In genomic region chr13:112721946-112722729, GRCm38 (mm10) we compare ENCODE assay signal across 8 mouse cellular contexts.
A peak's percentile ranks its signal among the peaks of the same experiment; 100 is the strongest.
DNase-seq lines count a peak whose midpoint lies in the region; ATAC-seq and TF ChIP-seq lines count a peak whose summit lies in the region.

No protein-coding gene starts in this region.

- no peak for ATAC-seq in liver, embryonic 13.5 days (ENCODE audit: low read depth)
- no peak for ATAC-seq in liver, embryonic 11.5 days (replicated peaks; ENCODE audit: low FRiP score)
- peak; percentile 61; the same call in 1 of the 2 replicates for ATAC-seq in kidney, postnatal 0 days (replicated peaks; ENCODE audit: low FRiP score, low read depth)
- ATAC-seq in lung, embryonic 16.5 days (ENCODE audit: low read depth) = peak; percentile 98
- ATAC-seq in liver, embryonic 12.5 days = no peak

- H3K36me3 ChIP-seq in liver, embryonic 13.5 days = peaks cover 10% of the 10 kb centered on the region
- no peaks in the 10 kb centered on the region; the same call in 1 of the 2 replicates for H3K36me3 ChIP-seq in liver, embryonic 11.5 days (ENCODE audit: control insufficient read depth, insufficient read depth, low read length)
- H3K36me3 ChIP-seq in kidney, postnatal 0 days (ENCODE audit: insufficient read depth, low read length) = no peaks in the 10 kb centered on the region
- H3K36me3 ChIP-seq in lung, embryonic 16.5 days (ENCODE audit: control insufficient read depth, insufficient read depth, low read length) = no peaks in the 10 kb centered on the region
- H3K36me3 ChIP-seq in liver, embryonic 12.5 days = peaks cover 16% of the 10 kb centered on the region

- 80% methylated on average over 9 of the region's 9 CpGs for WGBS in liver, embryonic 13.5 days (ENCODE audit: insufficient replicate concordance)
- 73% methylated on average over 9 of the region's 9 CpGs for WGBS in liver, embryonic 11.5 days
- WGBS in kidney, postnatal 0 days = 51% methylated on average over 9 of the region's 9 CpGs
- whole genome bisulfite sequencing in lung, embryonic 16.5 days = 33% methylated on average over 9 of the region's 9 CpGs
- WGBS in liver, embryonic 12.5 days (ENCODE audit: insufficient replicate concordance) = 75% methylated on average over 9 of the region's 9 CpGs

- no peak for TF ChIP-seq CTCF in kidney, postnatal 0 days (IDR thresholded peaks at IDR 0.05; ENCODE audit: low read depth)

- 0 out of 2 replicates have a peak overlapping the region, but pooled peaks have one; percentile 15 for H3K27ac ChIP-seq in liver, embryonic 13.5 days
- H3K27ac ChIP-seq in liver, embryonic 11.5 days (ENCODE audit: low read depth, low read length) = no peak overlapping the region
- peak overlapping the region; percentile 88 for H3K27ac ChIP-seq in kidney, postnatal 0 days
- peak overlapping the region; percentile 86 for H3K27ac ChIP-seq in lung, embryonic 16.5 days (ENCODE audit: low read length)
- no peak overlapping the region for H3K27ac ChIP-seq in liver, embryonic 12.5 days

- H3K4me2 ChIP-seq in liver, embryonic 13.5 days = no peak overlapping the region
- H3K4me2 ChIP-seq in liver, embryonic 11.5 days = no peak overlapping the region
- H3K4me2 ChIP-seq in kidney, postnatal 0 days (ENCODE audit: low read length) = no peak overlapping the region
- H3K4me2 ChIP-seq in lung, embryonic 16.5 days (ENCODE audit: low read depth, low read length) = no peak overlapping the region
- H3K4me2 ChIP-seq in liver, embryonic 12.5 days = no peak overlapping the region

- no peaks in the 10 kb centered on the region for H3K27me3 ChIP-seq in liver, embryonic 13.5 days
- no peaks in the 10 kb centered on the region for H3K27me3 ChIP-seq in liver, embryonic 11.5 days (replicated peaks; ENCODE audit: control insufficient read depth, insufficient read depth, low read length)
- H3K27me3 ChIP-seq in kidney, postnatal 0 days (ENCODE audit: insufficient read depth, low read length) = no peaks in the 10 kb centered on the region
- H3K27me3 ChIP-seq in lung, embryonic 16.5 days (ENCODE audit: control insufficient read depth, insufficient read depth, low read depth, low read length) = no peaks in the 10 kb centered on the region
- H3K27me3 ChIP-seq in liver, embryonic 12.5 days (replicated peaks) = no peaks in the 10 kb centered on the region

- no peak for DNase-seq in liver, embryonic 13.5 days
- DNase-seq in liver, embryonic 11.5 days (ENCODE audit: low spot score) = no peak
- DNase-seq in frontal cortex, postnatal 10 days (ENCODE audit: low spot score in 2 of 2) = peak; percentile 13 to 18
- DNase-seq in kidney, postnatal 0 days (ENCODE audit: low spot score) = peak; percentile 93
- DNase-seq in telencephalon, adult 2 months (ENCODE audit: low read depth, low spot score) = peak; percentile 50
- no peak for DNase-seq in natural killer cell, adult 2 months (ENCODE audit: low spot score in 2 of 2)

- no peak overlapping the region for H3K4me3 ChIP-seq in liver, embryonic 13.5 days (replicated peaks)
- H3K4me3 ChIP-seq in liver, embryonic 11.5 days (ENCODE audit: low read depth, low read length) = no peak overlapping the region
- H3K4me3 ChIP-seq in kidney, postnatal 0 days (replicated peaks; ENCODE audit: low read depth, low read length) = no peak overlapping the region
- no peak overlapping the region for H3K4me3 ChIP-seq in lung, embryonic 16.5 days (ENCODE audit: low read length)
- H3K4me3 ChIP-seq in liver, embryonic 12.5 days = no peak overlapping the region

- no peak overlapping the region for H3K9ac ChIP-seq in liver, embryonic 13.5 days
- no peak overlapping the region for H3K9ac ChIP-seq in liver, embryonic 11.5 days (ENCODE audit: low read depth, low read length)
- no peak overlapping the region for H3K9ac ChIP-seq in kidney, postnatal 0 days (ENCODE audit: low read depth, low read length)
- H3K9ac ChIP-seq in lung, embryonic 16.5 days (ENCODE audit: low read length) = no peak overlapping the region
- H3K9ac ChIP-seq in liver, embryonic 12.5 days = no peak overlapping the region

- no peaks in the 10 kb centered on the region for H3K4me1 ChIP-seq in liver, embryonic 13.5 days (replicated peaks)
- H3K4me1 ChIP-seq in liver, embryonic 11.5 days (replicated peaks; ENCODE audit: control insufficient read depth, insufficient read depth, low read length) = no peaks in the 10 kb centered on the region
- H3K4me1 ChIP-seq in kidney, postnatal 0 days (replicated peaks; ENCODE audit: insufficient read depth, low read length) = peaks cover 4% of the 10 kb centered on the region; the same call in 1 of the 2 replicates
- peaks cover 7% of the 10 kb centered on the region for H3K4me1 ChIP-seq in lung, embryonic 16.5 days (replicated peaks; ENCODE audit: control insufficient read depth, insufficient read depth, low read length)
- H3K4me1 ChIP-seq in liver, embryonic 12.5 days = no peaks in the 10 kb centered on the region

- H3K9me3 ChIP-seq in liver, embryonic 13.5 days (replicated peaks) = no peaks in the 10 kb centered on the region
- no peaks in the 10 kb centered on the region for H3K9me3 ChIP-seq in liver, embryonic 11.5 days (ENCODE audit: control insufficient read depth, low read length)
- H3K9me3 ChIP-seq in kidney, postnatal 0 days (replicated peaks; ENCODE audit: low read length) = no peaks in the 10 kb centered on the region
- no peaks in the 10 kb centered on the region for H3K9me3 ChIP-seq in lung, embryonic 16.5 days (ENCODE audit: control insufficient read depth, low read length)
- H3K9me3 ChIP-seq in liver, embryonic 12.5 days (replicated peaks) = no peaks in the 10 kb centered on the region

Comparison
In these comparisons a context has a peak if more than half of its experiments do, and no peak if none do; other contexts are left out.
1. H3K27ac ChIP-seq: peak in liver, embryonic 13.5 days (single experiment), kidney, postnatal 0 days (single experiment) and lung, embryonic 16.5 days (single experiment); none in liver, embryonic 11.5 days (single experiment) and liver, embryonic 12.5 days (single experiment).
2. ATAC-seq: peak in kidney, postnatal 0 days (single experiment) and lung, embryonic 16.5 days (single experiment); none in liver, embryonic 13.5 days (single experiment), liver, embryonic 11.5 days (single experiment) and liver, embryonic 12.5 days (single experiment).
3. DNase-seq: peak in frontal cortex, postnatal 10 days (2 of 2), kidney, postnatal 0 days (single experiment) and telencephalon, adult 2 months (single experiment); none in liver, embryonic 13.5 days (single experiment), liver, embryonic 11.5 days (single experiment) and natural killer cell, adult 2 months (0 of 2).